Mouse (Mus musculus): ENCODE measurements around the gene Wnk2.

The Wnk2 gene

DNA sequence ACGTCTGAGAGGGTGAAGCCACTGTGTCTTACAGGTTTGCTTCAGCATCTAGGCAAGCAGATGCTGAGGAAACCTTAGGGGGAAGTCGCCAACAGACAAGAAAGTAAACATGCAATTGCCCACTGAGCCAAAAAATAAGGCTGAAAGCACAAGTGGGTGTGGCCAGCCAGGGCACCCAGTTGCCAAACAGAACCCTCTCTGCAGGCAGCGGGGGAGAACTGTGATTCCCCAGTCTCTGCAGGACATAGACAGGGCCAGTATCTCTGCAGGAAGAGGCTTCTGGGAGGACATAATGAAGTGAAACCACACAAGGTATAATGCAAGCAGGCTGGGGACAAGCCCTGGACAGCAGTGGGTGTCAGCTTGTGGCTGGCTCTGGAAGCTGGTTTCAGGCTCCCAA lies 38.1 kb downstream of the Wnk2 start:
- TF ChIP-seq POU5F1 (IDR thresholded peaks at IDR 0.05; ENCODE audit: borderline replicate concordance, low read length) (no peak), CTCF (conservative IDR thresholded peaks at IDR 0.05; ENCODE audit: low read length) (no peak)
- Histone ChIP-seq H3K4me1 (replicated peaks; ENCODE audit: low read depth, low read length) (no peaks in the 10 kb centered on the region), H3K27me3 (ENCODE audit: insufficient read depth, low read length) (no peaks in the 10 kb centered on the region), H3K4me3 (replicated peaks; ENCODE audit: low read length) (no peak overlapping the region), H3K9me3 (ENCODE audit: low read length) (peaks cover 9% of the 10 kb centered on the region), H3K36me3 (ENCODE audit: insufficient read depth, low read length) (no peaks in the 10 kb centered on the region)

DNA sequence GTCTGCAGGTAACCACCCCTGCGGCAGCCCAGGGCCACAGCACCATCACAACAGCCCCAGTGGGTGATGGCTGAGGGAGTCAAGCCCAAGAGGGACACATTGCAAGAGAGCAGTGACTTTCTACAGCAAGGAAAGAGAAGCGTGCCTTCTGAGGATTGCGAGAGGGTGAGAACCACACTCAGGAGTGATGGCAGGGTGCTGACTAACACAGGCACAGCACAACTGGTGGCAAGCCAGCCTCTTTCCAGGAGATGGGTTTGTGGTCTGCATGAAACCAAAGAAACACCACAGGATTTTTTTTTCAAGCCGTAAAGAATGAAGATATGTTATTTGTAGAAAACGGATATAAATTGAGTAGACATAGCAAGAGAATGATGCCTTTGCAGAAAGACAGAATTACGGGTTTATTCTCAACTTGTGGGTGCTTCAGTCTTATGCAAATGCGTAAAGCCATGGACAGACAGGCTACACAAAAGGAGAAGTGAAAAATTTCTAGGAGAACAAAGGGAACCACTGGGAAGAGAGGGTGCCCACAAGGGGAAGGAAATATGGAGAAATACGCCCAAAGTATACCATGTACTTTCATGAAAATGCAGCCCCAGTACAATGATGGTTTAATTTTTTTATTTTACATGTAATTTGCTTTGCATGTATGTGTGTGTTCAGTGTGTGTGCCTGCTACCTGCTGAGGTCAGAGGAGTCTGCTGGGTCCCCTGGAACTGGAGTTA lies 39.5 kb downstream of the Wnk2 start:
- Histone ChIP-seq H3K27me3 (ENCODE audit: insufficient read depth, low read length) (no peaks in the 10 kb centered on the region), H3K36me3 (ENCODE audit: insufficient read depth, low read length) (no peaks in the 10 kb centered on the region), H3K4me3 (replicated peaks; ENCODE audit: low read length) (no peak overlapping the region), H3K4me1 (replicated peaks; ENCODE audit: low read depth, low read length) (no peaks in the 10 kb centered on the region), H3K9me3 (ENCODE audit: low read length) (peaks cover 9% of the 10 kb centered on the region)
- no peak for TF ChIP-seq POU5F1 (IDR thresholded peaks at IDR 0.05; ENCODE audit: borderline replicate concordance, low read length)
- no peak for TF ChIP-seq CTCF (conservative IDR thresholded peaks at IDR 0.05; ENCODE audit: low read length)
- TF ChIP-seq NANOG (IDR thresholded peaks at IDR 0.05; ENCODE audit: borderline replicate concordance, low read length): no peak

DNA sequence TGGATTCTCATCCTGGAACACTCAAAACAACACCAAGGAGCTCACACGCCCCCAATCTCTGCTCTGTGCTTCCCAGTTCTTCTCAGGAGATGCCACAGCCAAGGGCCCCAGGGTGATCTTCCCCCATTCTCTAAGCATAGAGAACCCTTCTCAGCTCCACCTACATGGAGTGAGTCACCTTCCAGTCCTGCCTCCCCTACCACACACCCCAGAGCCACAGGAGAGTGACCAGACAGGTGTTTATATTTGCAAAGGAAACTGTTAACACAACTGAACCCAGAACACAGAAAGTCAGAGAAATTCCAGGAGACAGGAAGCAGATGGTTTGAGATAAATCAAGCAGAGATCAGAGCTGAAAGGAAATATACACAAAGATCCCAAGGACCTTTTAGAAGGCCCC lies 43.9 kb downstream of the Wnk2 start:
- Histone ChIP-seq H3K36me3 (ENCODE audit: insufficient read depth, low read length) (no peaks in the 10 kb centered on the region), H3K9me3 (ENCODE audit: low read length) (peaks cover 9% of the 10 kb centered on the region), H3K4me1 (replicated peaks; ENCODE audit: low read depth, low read length) (no peaks in the 10 kb centered on the region), H3K27me3 (ENCODE audit: insufficient read depth, low read length) (no peaks in the 10 kb centered on the region), H3K4me3 (replicated peaks; ENCODE audit: low read length) (no peak overlapping the region)
- TF ChIP-seq NANOG (IDR thresholded peaks at IDR 0.05; ENCODE audit: borderline replicate concordance, low read length): no peak
- TF ChIP-seq CTCF (conservative IDR thresholded peaks at IDR 0.05; ENCODE audit: low read length): no peak
- no peak for TF ChIP-seq POU5F1 (IDR thresholded peaks at IDR 0.05; ENCODE audit: borderline replicate concordance, low read length)

DNA sequence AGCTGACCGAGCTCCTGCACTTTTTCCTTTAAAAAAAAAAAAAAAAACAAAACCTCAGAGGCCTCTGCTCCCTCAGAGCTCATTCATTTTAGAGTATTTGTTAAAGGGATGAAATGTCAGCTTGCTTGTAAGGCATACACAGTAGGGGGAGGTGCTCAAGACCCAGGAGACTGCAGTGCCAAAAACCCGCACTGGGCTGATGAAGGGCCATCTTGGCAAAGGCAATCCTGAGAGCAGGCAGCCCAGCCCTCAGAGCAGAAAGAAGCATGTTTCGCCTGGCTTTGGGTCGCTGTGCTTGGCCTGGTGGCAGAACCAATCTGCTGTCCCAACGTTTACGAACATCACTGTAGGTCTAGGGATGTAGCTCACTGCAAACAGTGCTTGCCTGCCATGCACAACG lies 44.6 kb downstream of the Wnk2 start:
- Histone ChIP-seq H3K4me1 (replicated peaks; ENCODE audit: low read depth, low read length) (no peaks in the 10 kb centered on the region), H3K9me3 (ENCODE audit: low read length) (peaks cover 9% of the 10 kb centered on the region), H3K4me3 (replicated peaks; ENCODE audit: low read length) (no peak overlapping the region), H3K36me3 (ENCODE audit: insufficient read depth, low read length) (no peaks in the 10 kb centered on the region), H3K27me3 (ENCODE audit: insufficient read depth, low read length) (no peaks in the 10 kb centered on the region)
- TF ChIP-seq CTCF (conservative IDR thresholded peaks at IDR 0.05; ENCODE audit: low read length) (no peak), NANOG (IDR thresholded peaks at IDR 0.05; ENCODE audit: borderline replicate concordance, low read length) (no peak)

DNA sequence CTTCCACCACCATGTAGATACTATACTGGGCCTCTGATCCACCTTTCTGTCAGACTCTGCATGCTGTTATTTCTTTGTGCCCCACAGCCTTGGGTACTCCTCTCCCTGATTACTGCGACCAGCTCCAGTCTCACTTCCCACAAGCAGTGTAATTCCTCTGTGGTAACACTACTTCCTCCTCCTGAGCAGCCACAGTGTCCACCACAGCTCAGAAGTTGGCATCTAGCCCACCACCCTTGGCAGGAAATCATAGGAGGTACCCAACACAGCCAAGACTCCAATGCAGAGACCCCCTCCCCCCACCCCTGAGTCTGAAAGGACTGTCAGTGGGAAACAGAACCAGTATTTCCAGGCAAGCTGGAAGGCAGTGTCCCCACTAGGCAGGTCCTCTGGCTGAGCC lies 47.4 kb downstream of the Wnk2 start:
- H3K27me3 ChIP-seq (ENCODE audit: insufficient read depth, low read length): no peaks in the 10 kb centered on the region
- TF ChIP-seq CTCF (conservative IDR thresholded peaks at IDR 0.05; ENCODE audit: low read length) (no peak), POU5F1 (IDR thresholded peaks at IDR 0.05; ENCODE audit: borderline replicate concordance, low read length) (no peak), NANOG (IDR thresholded peaks at IDR 0.05; ENCODE audit: borderline replicate concordance, low read length) (no peak)
- no peaks in the 10 kb centered on the region for H3K4me1 ChIP-seq (replicated peaks; ENCODE audit: low read depth, low read length)
- H3K9me3 ChIP-seq (ENCODE audit: low read length): no peaks in the 10 kb centered on the region
- no peak overlapping the region for H3K4me3 ChIP-seq (replicated peaks; ENCODE audit: low read length)
- no peaks in the 10 kb centered on the region for H3K36me3 ChIP-seq (ENCODE audit: insufficient read depth, low read length)

DNA sequence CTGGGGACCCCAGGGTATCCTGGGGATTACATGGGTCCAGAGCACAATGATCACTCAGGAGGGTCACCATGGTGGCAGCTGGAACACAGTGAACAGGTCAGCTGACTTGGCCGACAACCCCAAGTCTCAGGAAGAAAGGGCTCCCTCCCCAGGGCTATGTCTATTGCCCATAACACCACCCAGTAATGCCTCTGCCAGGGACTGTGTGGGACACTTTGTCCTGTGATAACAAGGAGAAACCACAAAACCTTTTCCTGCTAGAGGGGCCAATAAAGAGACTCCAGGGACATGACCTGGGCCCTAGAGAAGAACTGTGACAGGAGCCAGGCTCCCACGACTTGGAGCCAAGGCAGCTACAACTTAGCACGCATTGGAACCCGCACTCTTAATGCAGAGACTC lies 51.0 kb downstream of the Wnk2 start:
- no peak overlapping the region for H3K4me3 ChIP-seq (replicated peaks; ENCODE audit: low read length)
- no peak for TF ChIP-seq NANOG (IDR thresholded peaks at IDR 0.05; ENCODE audit: borderline replicate concordance, low read length)
- no peak for TF ChIP-seq POU5F1 (IDR thresholded peaks at IDR 0.05; ENCODE audit: borderline replicate concordance, low read length)
- no peak for TF ChIP-seq CTCF (conservative IDR thresholded peaks at IDR 0.05; ENCODE audit: low read length)
- no peaks in the 10 kb centered on the region for H3K36me3 ChIP-seq (ENCODE audit: insufficient read depth, low read length)
- peaks cover 4% of the 10 kb centered on the region for H3K27me3 ChIP-seq (ENCODE audit: insufficient read depth, low read length)
- no peaks in the 10 kb centered on the region for H3K9me3 ChIP-seq (ENCODE audit: low read length)
- no peaks in the 10 kb centered on the region for H3K4me1 ChIP-seq (replicated peaks; ENCODE audit: low read depth, low read length)

DNA sequence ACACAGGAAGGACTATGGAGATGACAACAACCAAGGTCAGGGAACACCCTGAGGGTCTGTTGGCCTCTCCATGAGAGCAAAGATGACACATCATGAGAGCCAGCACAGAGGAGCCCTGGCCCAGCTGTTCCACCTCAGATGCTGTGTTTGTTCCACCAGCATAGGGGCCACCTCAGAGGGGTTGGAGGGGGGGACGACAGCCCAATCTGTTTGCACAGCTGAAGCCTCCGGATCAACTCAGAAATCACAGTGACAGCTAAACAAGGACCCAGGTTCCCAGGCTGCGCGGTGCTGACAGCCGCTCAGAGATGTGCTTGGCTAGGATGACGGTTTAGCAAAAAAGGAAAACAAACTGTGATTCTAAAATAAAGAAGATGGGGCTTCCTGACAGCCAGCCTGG lies 53.1 kb downstream of the Wnk2 start:
- Histone ChIP-seq H3K4me1 (replicated peaks; ENCODE audit: low read depth, low read length) (no peaks in the 10 kb centered on the region), H3K36me3 (ENCODE audit: insufficient read depth, low read length) (no peaks in the 10 kb centered on the region), H3K27me3 (ENCODE audit: insufficient read depth, low read length) (peaks cover 6% of the 10 kb centered on the region), H3K9me3 (ENCODE audit: low read length) (no peaks in the 10 kb centered on the region), H3K4me3 (replicated peaks; ENCODE audit: low read length) (no peak overlapping the region)
- TF ChIP-seq NANOG (IDR thresholded peaks at IDR 0.05; ENCODE audit: borderline replicate concordance, low read length) (no peak), POU5F1 (IDR thresholded peaks at IDR 0.05; ENCODE audit: borderline replicate concordance, low read length) (no peak), CTCF (conservative IDR thresholded peaks at IDR 0.05; ENCODE audit: low read length) (no peak)

DNA sequence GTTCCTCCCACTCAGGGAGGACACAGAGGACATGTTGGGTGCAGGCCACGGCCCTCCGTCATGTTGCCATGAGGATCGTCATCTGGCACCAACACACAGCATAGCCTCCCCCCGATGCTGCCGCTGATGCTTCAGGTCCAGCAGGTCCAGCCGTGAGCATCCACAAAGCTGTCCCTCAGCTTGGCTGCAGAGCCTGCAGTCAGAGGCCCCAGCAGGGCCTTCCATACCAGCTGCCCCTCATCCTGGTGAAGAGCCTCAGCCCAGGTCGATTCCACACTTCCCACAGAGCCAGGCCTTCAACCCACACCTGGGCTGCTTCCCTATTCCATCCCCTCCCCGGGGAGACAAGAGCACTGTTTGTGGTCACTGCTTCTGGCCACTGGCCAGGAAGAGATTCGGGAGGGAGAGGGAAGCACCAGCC lies 54.3 kb downstream of the Wnk2 start:
- Histone ChIP-seq H3K4me1 (replicated peaks; ENCODE audit: low read depth, low read length) (no peaks in the 10 kb centered on the region), H3K36me3 (ENCODE audit: insufficient read depth, low read length) (no peaks in the 10 kb centered on the region), H3K27me3 (ENCODE audit: insufficient read depth, low read length) (peaks cover 6% of the 10 kb centered on the region), H3K9me3 (ENCODE audit: low read length) (no peaks in the 10 kb centered on the region), H3K4me3 (replicated peaks; ENCODE audit: low read length) (no peak overlapping the region)
- TF ChIP-seq NANOG (IDR thresholded peaks at IDR 0.05; ENCODE audit: borderline replicate concordance, low read length) (no peak), CTCF (conservative IDR thresholded peaks at IDR 0.05; ENCODE audit: low read length) (no peak), POU5F1 (IDR thresholded peaks at IDR 0.05; ENCODE audit: borderline replicate concordance, low read length) (no peak)

DNA sequence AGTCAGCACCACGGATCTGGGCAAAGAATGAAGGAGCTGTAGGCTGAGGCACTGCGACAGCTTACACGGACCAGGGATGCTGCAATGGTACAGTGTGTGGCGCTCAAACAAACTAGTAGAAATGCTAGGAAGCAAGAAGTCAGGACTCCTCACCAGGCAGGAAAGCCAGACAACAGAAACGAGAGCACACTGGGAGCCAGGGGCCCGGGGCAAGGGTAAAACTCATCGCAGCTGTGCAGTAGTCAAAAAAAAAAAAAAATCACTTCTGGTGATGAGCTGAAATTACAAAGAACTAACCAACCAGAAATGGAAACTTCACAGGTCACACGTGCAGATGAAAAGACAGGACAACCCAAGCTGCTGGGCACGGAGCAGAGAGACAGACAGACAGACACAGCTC lies 55.2 kb downstream of the Wnk2 start:
- no peak for TF ChIP-seq NANOG (IDR thresholded peaks at IDR 0.05; ENCODE audit: borderline replicate concordance, low read length)
- TF ChIP-seq CTCF (conservative IDR thresholded peaks at IDR 0.05; ENCODE audit: low read length): no peak
- no peak for TF ChIP-seq POU5F1 (IDR thresholded peaks at IDR 0.05; ENCODE audit: borderline replicate concordance, low read length)
- H3K27me3 ChIP-seq (ENCODE audit: insufficient read depth, low read length): peaks cover 6% of the 10 kb centered on the region
- H3K4me3 ChIP-seq (replicated peaks; ENCODE audit: low read length): no peak overlapping the region
- H3K4me1 ChIP-seq (replicated peaks; ENCODE audit: low read depth, low read length): no peaks in the 10 kb centered on the region
- no peaks in the 10 kb centered on the region for H3K9me3 ChIP-seq (ENCODE audit: low read length)
- H3K36me3 ChIP-seq (ENCODE audit: insufficient read depth, low read length): no peaks in the 10 kb centered on the region
